Mouse (Mus musculus): ENCODE measurements around the gene Lilr4b.

DNA sequence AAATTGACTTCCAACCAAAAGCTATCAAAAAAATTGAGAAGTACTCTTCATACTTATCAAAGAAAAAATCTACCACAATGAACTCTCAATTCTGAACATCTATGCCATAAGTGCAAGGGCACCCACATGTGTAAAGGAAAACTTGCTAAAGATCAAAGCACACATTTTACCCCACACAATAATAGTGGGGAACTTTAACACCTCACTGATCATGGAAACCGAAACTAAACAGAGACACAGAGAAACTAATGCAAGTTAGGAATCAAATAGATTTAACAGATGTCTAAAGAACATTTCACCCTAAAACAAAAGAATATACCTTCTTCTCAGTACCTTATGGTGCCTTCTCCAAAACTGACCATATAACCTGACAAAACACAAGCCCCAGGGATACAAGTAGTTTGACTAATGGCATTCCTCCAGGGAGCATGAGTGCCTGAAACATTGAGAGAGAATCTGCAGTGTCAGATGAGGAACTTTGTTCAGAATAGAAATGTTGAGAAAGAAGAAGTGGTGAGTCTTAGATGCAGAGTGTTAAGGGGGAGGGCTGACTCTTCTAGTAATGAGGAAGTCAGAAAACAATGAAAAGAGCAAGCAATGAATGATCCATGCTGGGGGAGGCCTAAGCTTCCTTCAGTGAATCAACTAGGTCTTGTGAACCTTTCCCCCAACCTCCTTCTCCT, 26.7 kb upstream of the Lilr4b start:
- TF ChIP-seq GATA1 (IDR thresholded peaks at IDR 0.05; ENCODE audit: borderline replicate concordance, low read length) (no peak), FLI1 (IDR thresholded peaks at IDR 0.05; ENCODE audit: low read length) (no peak)
